Mouse (Mus musculus): ENCODE results near the gene Gm20388. TPM values are rescaled to one million over a fixed set of nuclear protein-coding genes. Genes with fewer than 3 reads are reported as not detected.

The Gm20388 gene
- polyA plus RNA-seq, 1 experiment from 2014 or later = 7.4 TPM

DNA sequence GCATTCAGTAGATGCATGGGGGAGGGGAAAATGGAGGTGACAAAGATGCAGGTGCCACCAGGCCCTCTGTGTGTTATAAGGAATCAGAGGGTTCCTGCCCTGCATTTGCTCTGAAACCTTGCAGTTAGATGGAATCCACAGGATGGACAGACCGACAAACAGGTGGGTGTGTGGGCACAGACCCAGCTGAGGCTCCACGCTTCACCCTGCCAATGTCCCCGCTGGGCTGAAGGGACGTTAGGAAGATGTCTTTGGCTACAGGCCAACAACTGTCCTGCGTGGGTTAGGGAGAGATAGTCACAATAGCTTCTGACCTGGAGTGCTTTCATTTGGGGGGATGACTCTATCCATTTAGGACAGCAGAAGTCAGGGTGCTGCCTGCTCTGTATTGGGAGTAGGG, 399.4 kb downstream of the Gm20388 start:
- Histone ChIP-seq H3K36me3 (no peaks in the 10 kb centered on the region), H3K9me3 (replicated peaks) (no peaks in the 10 kb centered on the region), H3K4me3 (replicated peaks) (no peak overlapping the region), H3K27ac (no peak overlapping the region), H3K4me1 (peaks cover 32% of the 10 kb centered on the region), H3K9ac (no peak overlapping the region), H3K4me2 (no peak overlapping the region), H3K27me3 (0 out of 2 replicates have a peak, but pooled peaks cover 2% of the 10 kb centered on the region)
- ATAC-seq (replicated peaks; ENCODE audit: low FRiP score) = no peak
- WGBS = 65% methylated on average over 5 of the region's 5 CpGs

DNA sequence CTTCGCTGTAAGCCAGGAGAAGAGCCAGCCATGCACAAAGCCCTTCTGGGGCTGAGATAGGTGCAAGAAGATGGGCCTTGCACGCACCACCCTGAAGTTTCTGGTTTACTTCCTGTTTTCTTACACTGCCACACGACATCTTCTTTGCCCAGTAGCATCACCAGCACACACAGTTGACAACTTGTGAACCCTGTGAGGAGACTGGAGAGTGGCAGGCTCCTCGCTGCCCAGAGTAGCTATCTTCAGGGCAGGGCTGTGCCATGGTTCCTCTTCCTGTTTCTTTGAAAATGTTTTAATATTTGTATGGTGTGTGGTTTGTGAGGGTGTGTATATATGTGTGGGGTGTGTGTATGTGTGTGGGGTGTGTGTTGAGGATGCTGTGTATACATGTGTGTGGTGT, 401.8 kb downstream of the Gm20388 start:
- WGBS = 90% methylated on average over 4 of the region's 4 CpGs
- no peak for ATAC-seq (replicated peaks; ENCODE audit: low FRiP score)

GRCm38 (mm10) chr8:120313674-120314073, 403.0 kb downstream of the Gm20388 start:
- no peak for ATAC-seq (replicated peaks; ENCODE audit: low FRiP score)
- 78% methylated on average over 3 of the region's 3 CpGs for WGBS

More for the DNA sequence above, 401.8 kb downstream of the Gm20388 start:
- H3K4me2 ChIP-seq = no peak overlapping the region
- H3K4me3 ChIP-seq (replicated peaks) = no peak overlapping the region
- no peak overlapping the region for H3K9ac ChIP-seq
- H3K9me3 ChIP-seq (replicated peaks) = no peaks in the 10 kb centered on the region
- H3K36me3 ChIP-seq = no peaks in the 10 kb centered on the region
- H3K27me3 ChIP-seq = no peaks in the 10 kb centered on the region
- H3K4me1 ChIP-seq = peaks cover 25% of the 10 kb centered on the region
- H3K27ac ChIP-seq = no peak overlapping the region

GRCm38 (mm10) chr8:120314932-120315331, 404.3 kb downstream of the Gm20388 start:
- Histone ChIP-seq H3K4me1 (peaks cover 25% of the 10 kb centered on the region), H3K4me3 (replicated peaks) (no peak overlapping the region), H3K9ac (no peak overlapping the region), H3K4me2 (no peak overlapping the region), H3K9me3 (replicated peaks) (no peaks in the 10 kb centered on the region), H3K27ac (no peak overlapping the region), H3K36me3 (no peaks in the 10 kb centered on the region), H3K27me3 (no peaks in the 10 kb centered on the region)
- no peak for ATAC-seq (replicated peaks; ENCODE audit: low FRiP score)
- WGBS = 87% methylated on average over 5 of the region's 5 CpGs

More at GRCm38 (mm10) chr8:120313674-120314073, 403.0 kb downstream of the Gm20388 start:
- no peak overlapping the region for H3K9ac ChIP-seq
- H3K4me2 ChIP-seq = no peak overlapping the region
- H3K27ac ChIP-seq = no peak overlapping the region
- H3K4me3 ChIP-seq (replicated peaks) = no peak overlapping the region
- no peaks in the 10 kb centered on the region for H3K9me3 ChIP-seq (replicated peaks)
- H3K27me3 ChIP-seq = no peaks in the 10 kb centered on the region
- H3K36me3 ChIP-seq = no peaks in the 10 kb centered on the region
- H3K4me1 ChIP-seq = peaks cover 25% of the 10 kb centered on the region

DNA sequence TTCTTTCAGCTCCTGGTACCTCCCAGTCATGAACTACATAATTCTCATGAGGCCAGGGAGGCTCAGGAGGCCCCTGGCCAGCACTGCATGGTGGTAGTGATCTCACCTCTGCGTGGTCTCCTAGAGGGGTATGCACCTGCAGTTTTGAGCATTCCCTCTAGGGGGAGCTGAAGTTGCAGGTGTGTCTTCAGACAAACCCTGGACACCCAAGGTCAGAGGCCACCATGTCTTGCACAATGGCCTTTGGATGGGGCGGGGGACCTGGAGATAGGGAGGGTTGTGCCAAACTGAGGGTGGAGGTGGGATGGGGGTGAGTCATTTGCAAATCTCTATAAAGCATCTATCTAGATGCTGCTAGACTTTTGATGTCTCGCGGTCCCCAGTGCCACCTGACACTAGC, 405.0 kb downstream of the Gm20388 start:
- Histone ChIP-seq H3K27ac (no peak overlapping the region), H3K27me3 (no peaks in the 10 kb centered on the region), H3K9ac (no peak overlapping the region), H3K4me2 (no peak overlapping the region), H3K4me1 (peaks cover 28% of the 10 kb centered on the region), H3K36me3 (no peaks in the 10 kb centered on the region), H3K4me3 (replicated peaks) (no peak overlapping the region), H3K9me3 (replicated peaks) (no peaks in the 10 kb centered on the region)
- no peak for ATAC-seq (replicated peaks; ENCODE audit: low FRiP score)
- 81% methylated on average over 4 of the region's 4 CpGs for WGBS

DNA sequence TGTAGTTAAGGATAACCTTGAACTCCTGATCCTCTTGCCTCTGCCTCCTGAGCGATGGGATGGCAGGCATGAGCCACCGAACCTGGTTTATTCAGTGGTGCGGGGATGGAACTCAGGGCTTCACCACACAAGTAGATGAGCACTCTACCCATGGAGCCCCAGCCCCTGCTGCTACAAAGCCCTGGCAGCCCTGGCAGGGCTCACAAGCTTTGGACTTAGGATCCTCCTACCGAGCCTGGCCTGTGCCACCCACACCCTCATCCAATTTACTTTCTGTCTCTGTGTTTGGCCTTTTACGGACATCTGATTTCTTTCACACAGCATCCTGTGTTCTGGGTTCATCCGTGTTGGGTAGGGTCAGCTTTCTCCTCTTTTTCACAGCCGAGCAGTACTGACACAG, 406.1 kb downstream of the Gm20388 start:
- H3K4me1 ChIP-seq = peaks cover 28% of the 10 kb centered on the region
- H3K36me3 ChIP-seq = no peaks in the 10 kb centered on the region
- H3K4me3 ChIP-seq (replicated peaks) = no peak overlapping the region
- no peak for ATAC-seq (replicated peaks; ENCODE audit: low FRiP score)
- H3K27ac ChIP-seq = no peak overlapping the region
- H3K9me3 ChIP-seq (replicated peaks) = no peaks in the 10 kb centered on the region
- no peak overlapping the region for H3K4me2 ChIP-seq
- WGBS = 92% methylated on average over 7 of the region's 7 CpGs
- no peaks in the 10 kb centered on the region for H3K27me3 ChIP-seq
- H3K9ac ChIP-seq = no peak overlapping the region

DNA sequence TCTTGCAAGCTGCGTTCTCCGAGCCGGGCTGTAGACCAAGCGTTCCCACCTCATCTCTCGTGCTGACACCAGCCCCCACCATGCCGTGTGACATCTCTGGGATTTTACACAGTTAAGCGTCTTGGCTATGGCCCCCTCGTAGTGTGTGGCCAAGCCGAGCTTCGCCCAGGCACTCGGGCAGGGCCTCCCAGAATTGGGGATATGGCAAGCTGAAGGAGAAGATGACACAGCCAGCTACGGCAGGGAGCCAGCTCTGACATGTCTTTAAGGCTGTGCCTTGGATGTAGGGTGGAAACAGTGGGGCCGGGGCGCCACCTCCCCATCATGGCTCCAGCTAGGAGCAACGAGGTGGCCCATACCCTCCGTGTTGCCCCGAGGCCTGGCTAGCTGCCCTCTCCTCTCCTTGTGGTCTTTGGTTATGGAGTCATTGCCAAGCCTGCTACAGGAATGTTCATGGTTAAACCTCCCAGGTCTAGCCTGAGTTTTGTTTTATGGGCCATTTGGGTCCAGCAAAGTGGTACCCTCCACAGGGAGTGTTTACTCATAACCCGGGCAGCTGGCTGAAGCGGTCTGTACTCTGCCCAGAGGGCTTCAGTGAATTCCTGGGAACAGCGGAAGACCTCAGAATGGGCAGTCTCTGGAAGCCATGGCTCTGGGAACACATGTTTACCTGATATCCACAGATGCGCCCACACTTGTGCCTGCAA, 406.6 kb downstream of the Gm20388 start:
- 85% methylated on average over 21 of the region's 21 CpGs for WGBS
- no peaks in the 10 kb centered on the region for H3K9me3 ChIP-seq (replicated peaks)
- peaks cover 34% of the 10 kb centered on the region for H3K4me1 ChIP-seq

GRCm38 (mm10) chr8:120318476-120318991, 407.9 kb downstream of the Gm20388 start:
- WGBS = 49% methylated on average over 12 of the region's 12 CpGs

More for the DNA sequence above, 406.6 kb downstream of the Gm20388 start:
- no peak overlapping the region for H3K4me3 ChIP-seq (replicated peaks)
- no peak overlapping the region for H3K4me2 ChIP-seq
- no peak for ATAC-seq (replicated peaks; ENCODE audit: low FRiP score)
- no peaks in the 10 kb centered on the region for H3K27me3 ChIP-seq
- H3K36me3 ChIP-seq = no peaks in the 10 kb centered on the region
- no peak overlapping the region for H3K27ac ChIP-seq
- no peak overlapping the region for H3K9ac ChIP-seq

DNA sequence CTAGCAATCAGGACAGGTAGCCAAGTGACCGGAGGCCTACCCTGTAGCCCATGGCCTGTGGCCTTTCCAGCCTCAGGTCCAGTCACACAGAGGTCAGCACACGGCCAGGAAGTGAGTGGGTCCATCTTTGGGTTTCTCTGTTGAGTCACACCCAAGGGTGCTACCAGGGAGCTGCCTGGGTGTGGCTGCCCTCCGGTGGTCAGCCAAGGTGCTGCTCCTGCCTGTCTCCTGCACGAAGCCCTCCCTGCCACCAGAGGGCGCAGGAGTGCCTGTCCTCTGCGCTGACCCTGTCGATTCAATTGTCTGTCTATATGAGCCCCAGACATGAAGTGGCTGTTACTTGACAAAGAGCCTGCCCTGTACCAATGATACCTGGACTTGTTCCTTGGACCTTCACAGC, 408.8 kb downstream of the Gm20388 start:
- Histone ChIP-seq H3K4me1 (peaks cover 55% of the 10 kb centered on the region), H3K4me3 (replicated peaks) (no peak overlapping the region), H3K27me3 (no peaks in the 10 kb centered on the region), H3K9ac (no peak overlapping the region), H3K36me3 (no peaks in the 10 kb centered on the region), H3K9me3 (replicated peaks) (no peaks in the 10 kb centered on the region), H3K27ac (no peak overlapping the region), H3K4me2 (no peak overlapping the region)
- WGBS = 26% methylated on average over 7 of the region's 7 CpGs
- ATAC-seq (replicated peaks; ENCODE audit: low FRiP score) = 0 out of 2 replicates have a peak, but pooled peaks have one; percentile 23

More at GRCm38 (mm10) chr8:120318476-120318991, 407.9 kb downstream of the Gm20388 start:
- Histone ChIP-seq H3K4me2 (no peak overlapping the region), H3K27me3 (no peaks in the 10 kb centered on the region), H3K4me3 (replicated peaks) (no peak overlapping the region), H3K36me3 (no peaks in the 10 kb centered on the region), H3K27ac (no peak overlapping the region), H3K4me1 (peaks cover 46% of the 10 kb centered on the region), H3K9me3 (replicated peaks) (no peaks in the 10 kb centered on the region), H3K9ac (no peak overlapping the region)
- ATAC-seq (replicated peaks; ENCODE audit: low FRiP score) = no peak

DNA sequence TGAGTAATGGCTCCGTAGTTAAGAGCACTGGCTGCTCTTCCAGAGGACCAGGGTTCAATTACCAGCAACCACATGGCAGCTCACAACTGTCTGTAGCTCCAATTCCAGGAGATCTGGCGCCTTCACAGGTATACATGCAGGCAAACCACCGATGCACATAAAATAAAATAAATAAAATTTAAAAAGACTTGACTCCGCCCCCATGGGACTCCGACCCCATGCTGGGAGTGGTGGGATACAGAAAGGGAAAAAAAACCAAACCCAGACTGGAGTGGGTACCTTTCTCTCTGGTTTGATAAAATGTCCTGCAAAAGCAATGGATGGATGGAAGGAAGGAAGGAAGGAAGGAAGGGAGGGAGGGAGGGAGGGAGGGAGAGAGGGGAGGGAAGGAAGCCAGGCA, 409.5 kb downstream of the Gm20388 start:
- no peaks in the 10 kb centered on the region for H3K27me3 ChIP-seq
- peaks cover 62% of the 10 kb centered on the region for H3K4me1 ChIP-seq
- no peak overlapping the region for H3K4me3 ChIP-seq (replicated peaks)
- no peak overlapping the region for H3K27ac ChIP-seq
- H3K9me3 ChIP-seq (replicated peaks) = no peaks in the 10 kb centered on the region
- 81% methylated on average over 5 of the region's 5 CpGs for WGBS
- no peak overlapping the region for H3K4me2 ChIP-seq
- no peak overlapping the region for H3K9ac ChIP-seq
- ATAC-seq (replicated peaks; ENCODE audit: low FRiP score) = no peak
- H3K36me3 ChIP-seq = no peaks in the 10 kb centered on the region

DNA sequence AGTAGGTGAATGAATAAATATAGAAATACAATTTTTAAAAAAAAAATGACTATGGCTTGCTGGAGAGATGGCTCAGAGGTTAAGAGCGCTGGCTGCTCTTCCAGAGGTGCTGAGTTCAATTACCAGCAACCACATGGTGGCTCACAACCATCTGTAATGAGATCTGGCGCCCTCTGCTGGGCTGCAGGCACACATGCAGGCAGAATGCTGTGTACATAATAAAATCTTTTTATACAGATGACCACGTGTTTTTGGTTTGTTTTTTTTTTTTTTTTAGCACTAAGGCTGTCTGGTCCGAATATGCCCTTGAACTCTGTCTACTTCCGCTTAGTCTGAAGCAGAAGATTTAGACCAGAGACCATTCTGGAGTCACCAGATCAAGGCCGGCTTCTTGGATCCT, 411.1 kb downstream of the Gm20388 start:
- no peak overlapping the region for H3K9ac ChIP-seq
- no peaks in the 10 kb centered on the region for H3K9me3 ChIP-seq (replicated peaks)
- ATAC-seq (replicated peaks; ENCODE audit: low FRiP score) = no peak
- WGBS = 42% methylated on average over 6 of the region's 6 CpGs
- H3K4me1 ChIP-seq = peaks cover 71% of the 10 kb centered on the region
- H3K4me3 ChIP-seq (replicated peaks) = no peak overlapping the region
- H3K27me3 ChIP-seq = no peaks in the 10 kb centered on the region
- H3K4me2 ChIP-seq = no peak overlapping the region
- no peaks in the 10 kb centered on the region for H3K36me3 ChIP-seq
- H3K27ac ChIP-seq = no peak overlapping the region

DNA sequence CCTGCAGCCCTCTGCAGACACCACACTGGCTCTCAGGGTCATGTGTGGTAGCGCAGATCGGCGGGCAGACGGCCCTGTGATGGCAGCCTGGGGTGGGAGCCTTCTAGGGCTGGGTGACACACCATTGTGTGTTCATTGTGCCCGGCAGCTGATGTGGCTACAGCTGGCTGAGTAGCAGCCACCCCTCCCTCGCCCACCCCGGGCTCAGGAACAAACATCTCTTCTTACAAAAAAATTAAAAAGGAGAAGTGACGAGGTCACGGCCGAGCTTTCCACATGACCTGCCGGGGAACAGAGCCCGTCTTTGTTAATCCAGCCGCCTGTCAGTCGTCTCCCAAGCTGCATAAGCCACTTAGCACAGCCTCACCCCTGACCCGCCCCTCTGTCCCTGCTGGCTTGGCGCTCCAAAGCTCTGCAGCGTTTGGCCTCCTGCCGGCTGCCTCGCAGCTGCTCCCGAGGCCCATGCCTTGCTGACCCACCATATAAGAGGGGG, 412.4 kb downstream of the Gm20388 start:
- peak; percentile 71 for ATAC-seq (replicated peaks; ENCODE audit: low FRiP score)
- Histone ChIP-seq H3K4me3 (replicated peaks) (no peak overlapping the region), H3K9me3 (replicated peaks) (no peaks in the 10 kb centered on the region), H3K27ac (peak overlapping the region; percentile 70), H3K9ac (0 out of 2 replicates have a peak overlapping the region, but pooled peaks have one; percentile 26), H3K4me2 (peak overlapping the region; percentile 28), H3K27me3 (no peaks in the 10 kb centered on the region), H3K4me1 (peaks cover 62% of the 10 kb centered on the region), H3K36me3 (no peaks in the 10 kb centered on the region)
- WGBS = 6% methylated on average over 20 of the region's 20 CpGs
